Mouse (Mus musculus) stomach, postnatal 0 days (tissue): Measurements from ENCODE around the gene Car2.

Experiments
- CTCF ChIP-seq: IDR thresholded peaks from 2 replicates; pipeline ENCODE4 v1.5.1; 2016; ENCODE audit warnings: antibody characterized with exemption, low read depth, mild to moderate bottlenecking, moderate library complexity
- EP300 ChIP-seq: optimal IDR thresholded peaks from 2 replicates; pipeline ENCODE3; 2016; ENCODE audit warnings: antibody characterized with exemption

DNA sequence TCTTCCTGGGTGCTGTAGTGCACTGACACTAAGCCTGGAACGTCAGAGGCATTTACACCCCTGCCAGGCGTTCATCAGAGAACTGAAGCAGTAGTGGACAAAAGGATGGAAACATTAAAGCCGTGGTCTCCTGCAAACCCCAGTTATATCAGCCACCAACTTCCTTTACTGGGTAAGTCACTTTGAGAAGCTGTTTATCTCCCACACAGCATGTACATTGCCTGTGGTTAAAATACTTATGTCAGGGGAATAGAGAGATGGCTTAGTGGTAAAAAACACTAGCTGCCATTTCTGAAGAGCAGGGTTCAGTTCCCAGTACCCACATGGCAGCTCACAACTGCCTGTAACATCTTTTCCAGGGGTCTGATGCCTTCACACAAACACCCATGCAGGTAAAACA, 58.6 kb downstream of the Car2 start:
- no peak for TF ChIP-seq CTCF
- no peak for TF ChIP-seq EP300
